Mouse (Mus musculus): Measurements from ENCODE around the gene Tnfrsf22. TPM values are rescaled to one million over a fixed set of nuclear protein-coding genes. Genes with fewer than 3 reads are reported as not detected.

Gene Tnfrsf22
- 1 to 10 TPM; 1.7 to 2.3 TPM for total RNA-seq (2023)

DNA sequence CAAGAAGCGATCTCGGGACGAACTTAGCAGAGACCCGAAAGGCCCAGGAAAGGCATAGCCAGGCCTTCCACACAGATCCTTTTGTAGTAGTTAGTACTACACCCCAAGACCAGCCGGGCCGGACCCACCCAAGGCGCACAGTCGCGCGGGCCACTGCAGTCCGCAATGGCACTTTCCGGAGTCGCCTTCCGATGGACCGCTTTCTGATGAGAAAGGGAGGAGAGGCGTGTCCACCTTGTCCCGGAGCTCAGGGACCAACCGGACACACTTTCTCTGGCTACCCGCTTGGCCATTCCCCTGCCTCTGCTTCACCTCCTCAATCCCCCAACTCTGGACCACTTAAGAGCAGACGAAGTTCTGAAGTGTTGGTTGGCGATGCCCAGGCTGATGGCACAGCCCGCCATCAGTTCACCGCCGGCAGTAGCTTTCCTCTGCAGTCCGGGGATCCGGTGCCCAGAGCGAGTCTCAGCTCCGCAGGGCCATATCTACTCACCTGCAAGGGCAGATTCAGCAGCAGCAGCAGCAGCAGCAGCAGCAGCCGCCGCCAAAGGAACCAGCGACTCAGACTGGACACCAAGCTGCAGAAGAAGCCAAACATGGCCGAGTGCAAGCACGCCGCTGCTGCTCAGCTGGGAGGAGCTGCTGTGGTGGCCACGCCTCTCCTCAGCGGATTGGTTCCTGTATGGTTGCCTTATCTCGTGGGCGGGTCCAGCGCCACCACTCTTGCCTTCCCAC lies at the start of gene Tnfrsf22:
Gene Tnfrsf22 (minus strand): TSS at position 628 of the 735 bp plus-strand sequence.

DNA sequence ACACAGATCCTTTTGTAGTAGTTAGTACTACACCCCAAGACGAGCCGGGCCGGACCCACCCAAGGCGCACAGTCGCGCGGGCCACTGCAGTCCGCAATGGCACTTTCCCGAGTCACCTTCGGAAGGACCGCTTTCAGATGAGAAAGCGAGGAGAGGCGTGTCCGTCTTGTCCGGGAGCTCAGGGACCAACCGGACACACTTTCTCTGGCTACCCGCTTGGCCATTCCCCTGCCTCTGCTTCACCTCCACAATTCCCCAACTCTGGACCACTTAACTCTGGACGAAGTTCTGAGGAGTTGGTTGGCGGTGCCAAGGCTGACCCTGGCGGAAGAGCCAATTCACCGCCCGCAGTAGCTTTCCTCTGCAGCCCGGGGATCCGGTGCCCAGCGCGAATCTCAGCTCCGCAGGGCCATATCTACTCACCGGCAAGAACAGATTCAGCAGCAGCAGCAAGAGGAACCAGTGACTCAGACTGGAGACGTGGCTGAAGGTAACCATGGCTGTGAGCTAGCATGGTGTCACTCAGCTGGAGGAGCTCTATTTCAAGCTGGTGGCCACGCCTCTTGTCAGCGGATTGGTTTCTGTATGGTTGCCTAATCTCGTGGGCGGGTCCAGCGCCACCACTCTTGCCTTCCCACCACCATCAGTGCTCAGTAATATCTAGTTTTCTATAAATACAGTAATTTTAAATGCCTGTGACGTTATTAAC lies 36.1 kb upstream of the Tnfrsf22 start, which contains the start of gene Tnfrsf23:
Gene Tnfrsf23 (minus strand): TSS at position 514 of the 709 bp plus-strand sequence.

DNA sequence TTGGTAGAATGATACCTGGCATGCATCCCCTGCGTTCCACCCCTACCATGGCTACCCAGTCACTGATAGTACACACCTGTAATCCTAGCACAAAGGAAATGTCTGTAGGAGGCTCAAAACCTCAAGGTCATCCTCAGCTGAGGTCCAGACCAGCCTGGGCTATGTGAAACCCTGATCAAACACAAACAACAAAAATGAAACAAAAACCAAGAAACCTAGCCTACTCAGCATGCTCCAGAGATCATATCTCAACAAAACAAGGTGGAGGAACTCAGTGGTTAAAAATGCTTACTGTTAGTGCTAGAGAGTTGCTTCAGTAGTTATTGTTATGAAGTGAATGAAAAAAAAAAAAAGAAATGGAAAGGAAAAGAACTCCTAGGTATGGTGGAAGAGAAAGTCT lies 20.9 kb downstream of the Tnfrsf22 start, which contains the start of gene Tnfrsf26:
Gene Tnfrsf26 (minus strand): TSS at position 183 of the 400 bp plus-strand sequence.

DNA sequence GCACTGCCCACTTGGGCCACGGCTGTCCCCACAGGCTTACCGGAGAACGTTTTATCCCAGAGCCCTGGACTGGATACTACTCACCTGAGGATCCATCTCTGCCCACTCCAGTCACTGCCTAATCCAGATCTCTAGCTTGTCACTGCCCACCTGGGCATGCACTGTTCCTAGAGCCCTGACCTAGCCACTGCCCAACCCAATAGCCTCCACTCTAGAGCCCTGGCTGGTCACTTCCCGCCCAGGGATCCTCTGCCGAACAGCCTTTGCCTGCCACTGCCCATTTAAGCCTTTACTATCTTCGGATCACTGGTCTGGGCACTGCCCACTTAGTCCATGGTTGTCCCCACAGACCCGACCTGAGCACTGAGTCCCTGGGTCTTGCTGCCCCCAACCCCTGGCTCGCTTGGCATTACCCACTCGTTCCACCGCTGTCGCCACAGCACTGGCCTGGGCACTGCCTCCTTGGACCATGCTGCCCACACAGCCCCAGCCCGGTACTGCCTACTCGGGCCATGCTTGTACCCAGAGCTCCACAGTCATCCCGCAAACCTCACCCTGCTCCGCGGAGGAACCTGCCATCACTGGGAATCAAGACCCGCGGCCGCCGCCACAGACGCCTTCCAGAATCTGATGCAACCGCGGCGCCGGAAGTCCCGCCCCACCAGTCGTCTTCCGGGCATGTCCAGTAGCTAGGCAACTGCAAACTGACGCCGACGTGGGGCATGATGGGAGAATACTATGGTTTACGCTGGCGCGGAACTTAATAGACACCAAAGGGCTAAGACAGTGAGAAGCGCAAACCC lies 49.8 kb downstream of the Tnfrsf22 start, which contains the start of gene Cars:
Gene Cars (minus strand): TSS at position 663 of the 803 bp plus-strand sequence.

Other genes with a start within 250 kb of the Tnfrsf22 start
- under 1 TPM; 0.77 to 0.93 TPM for gene Cdkn1c, start 188.6 kb downstream of the Tnfrsf22 start, total RNA-seq (2023)
- gene Slc22a18, start 175.9 kb downstream of the Tnfrsf22 start, total RNA-seq (2023): under 1 TPM; 0.71 to 0.99 TPM
- gene Phlda2, start 146.5 kb downstream of the Tnfrsf22 start, total RNA-seq (2023): not detected
- 10 to 100 TPM; 84.0 to 92.4 TPM for gene Nap1l4, start 100.6 kb downstream of the Tnfrsf22 start, total RNA-seq (2023)
- 10 to 100 TPM; 26.5 to 40.6 TPM for gene Cars, start 49.6 kb downstream of the Tnfrsf22 start, total RNA-seq (2023)
- 1 to 10 TPM; 7.9 to 8.3 TPM for gene Tnfrsf26, start 20.9 kb downstream of the Tnfrsf22 start, total RNA-seq (2023)
- 1 to 10 TPM; 5.2 to 8.1 TPM for gene Tnfrsf23, start 36.2 kb upstream of the Tnfrsf22 start, total RNA-seq (2023)
- gene Osbpl5, start 107.3 kb upstream of the Tnfrsf22 start, total RNA-seq (2023): 1 to 10 TPM in 1 of 2 experiments, under 1 TPM in 1; 0.92 to 1.2 TPM
- gene Mrgprg, start 117.3 kb upstream of the Tnfrsf22 start, total RNA-seq (2023): not detected
- gene Mrgpre, start 134.8 kb upstream of the Tnfrsf22 start, total RNA-seq (2023): under 1 TPM in 1 of 2 experiments, not detected in 1; 0.11 TPM
- gene Nadsyn1, start 173.2 kb upstream of the Tnfrsf22 start, total RNA-seq (2023): 1 to 10 TPM; 6.5 to 8.0 TPM
- 1 to 10 TPM; 6.3 to 6.9 TPM for gene Dhcr7, start 173.5 kb upstream of the Tnfrsf22 start, total RNA-seq (2023)
- not detected for gene Gm498, start 217.2 kb upstream of the Tnfrsf22 start, total RNA-seq (2023)